21 mouse cellular contexts compared by ENCODE assay signal in the genomic region with DNA sequence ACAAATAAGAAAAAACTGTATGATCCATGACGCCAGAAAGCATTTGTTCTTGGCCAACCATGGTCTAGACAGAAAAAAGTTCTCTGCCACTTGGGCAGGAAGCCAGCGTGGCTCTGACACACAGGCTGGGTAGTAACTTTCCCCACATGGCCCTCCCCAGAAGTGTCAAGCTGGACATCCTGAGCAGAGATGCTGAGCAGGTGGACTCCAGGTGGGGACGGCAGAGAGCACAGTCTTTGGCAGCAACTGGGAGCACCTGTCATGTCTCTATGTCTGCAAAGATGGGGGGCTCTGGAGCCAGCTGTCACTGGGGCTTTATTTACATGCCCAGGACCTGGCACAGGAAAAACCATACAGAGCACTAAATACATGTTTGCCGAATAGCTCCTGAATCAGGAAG. TPM values are rescaled to one million over a fixed set of nuclear protein-coding genes. Genes with fewer than 3 reads are reported as not detected.
"Had no signal": no experiment of that assay in that cellular context is flagged by ENCODE, and none has a peak within 500 bp of the region (broad histone marks: within the 10 kb centered on the region; RNA-seq: fewer than 3 reads in every experiment).

No protein-coding gene starts in this region.

- H3K27ac ChIP-seq: lung, embryonic 15.5 days; macrophage; midbrain, embryonic 13.5 days; midbrain, embryonic 15.5 days; neural tube, embryonic 12.5 days; stomach, embryonic 15.5 days; stomach, postnatal 0 days had no signal

- H3K36me3 ChIP-seq: lung, embryonic 15.5 days; midbrain, embryonic 13.5 days; midbrain, embryonic 15.5 days; neural tube, embryonic 12.5 days; stomach, embryonic 15.5 days had no signal

- H3K4me2 ChIP-seq: lung, embryonic 15.5 days; midbrain, embryonic 11.5 days; midbrain, embryonic 13.5 days; midbrain, embryonic 15.5 days; neural tube, embryonic 12.5 days; stomach, embryonic 15.5 days had no signal

- H3K27me3 ChIP-seq: lung, embryonic 15.5 days; midbrain, embryonic 13.5 days; midbrain, embryonic 15.5 days; neural tube, embryonic 12.5 days; stomach, embryonic 15.5 days had no signal

- H3K9ac ChIP-seq: liver, postnatal 0 days; lung, embryonic 15.5 days; midbrain, embryonic 13.5 days; midbrain, embryonic 15.5 days; neural tube, embryonic 12.5 days; stomach, embryonic 15.5 days had no signal

- H3K4me3 ChIP-seq: lung, embryonic 15.5 days; megakaryocyte, embryonic 14.5 days; midbrain, embryonic 13.5 days; midbrain, embryonic 15.5 days; neural tube, embryonic 12.5 days; stomach, embryonic 15.5 days had no signal

- H3K9me3 ChIP-seq: lung, embryonic 15.5 days; megakaryocyte, embryonic 14.5 days; midbrain, embryonic 13.5 days; midbrain, embryonic 15.5 days; neural tube, embryonic 12.5 days; stomach, embryonic 15.5 days had no signal

- DNase-seq: liver, postnatal 0 days; lung, adult 2 months; lung, postnatal 14 days; lung, postnatal 36 days; right cerebral cortex, postnatal 14 days; thymus, adult 2 months; thymus, postnatal 25 days; thymus, postnatal 4 days had no signal

- ATAC-seq: liver, postnatal 0 days; lung, postnatal 0 days; midbrain, embryonic 13.5 days; midbrain, embryonic 15.5 days had no signal

- H3K4me1 ChIP-seq: lung, embryonic 15.5 days; megakaryocyte, embryonic 14.5 days; midbrain, embryonic 13.5 days; midbrain, embryonic 15.5 days; neural tube, embryonic 12.5 days; stomach, embryonic 15.5 days had no signal

RNA-seq across cellular contexts. Expression of a gene that starts 14.3 kb away (rescaled TPM):
- total RNA-seq: megakaryocyte progenitor cell, adult 5-6 weeks; monocyte, adult 5-6 weeks; neutrophil, adult 5-6 weeks had no signal
- polyA plus RNA-seq: macrophage had no signal
